Mouse (Mus musculus) MEL (cell line): Measurements from ENCODE around the gene Rtca.

Source experiments
- CTCF ChIP-seq, 3 experiments: IDR thresholded peaks in 2 of 3; conservative IDR thresholded peaks in 1 of 3; 2 replicates each; pipeline ENCODE4 v1.5.1; 2011 to 2012; ENCODE audit warnings: low read length in 3 of 3, low read depth in 2 of 3, mild to moderate bottlenecking in 2 of 3, improper control_type of control experiment in 1 of 3, inconsistent platforms in 1 of 3, mixed read lengths in 1 of 3, moderate library complexity in 1 of 3; ENCODE audit not compliant: control insufficient read depth in 1 of 3, insufficient read depth in 1 of 3, poor library complexity in 1 of 3, severe bottlenecking in 1 of 3
- MYC ChIP-seq: IDR thresholded peaks from 2 replicates; pipeline ENCODE4 v1.6.1; 2011; ENCODE audit warnings: low read depth, mild to moderate bottlenecking, low read length, improper control_type of control experiment, moderate library complexity
- TAL1 ChIP-seq: IDR thresholded peaks from 2 replicates; pipeline ENCODE4 v1.6.1; 2012; ENCODE audit warnings: mild to moderate bottlenecking, inconsistent platforms, low read length, moderate library complexity, mixed read lengths
- ZMIZ1 ChIP-seq: IDR thresholded peaks from 2 replicates; pipeline ENCODE4 v1.6.1; 2012; ENCODE audit warnings: low read depth, mild to moderate bottlenecking, inconsistent platforms, low read length, improper control_type of control experiment, moderate library complexity

DNA sequence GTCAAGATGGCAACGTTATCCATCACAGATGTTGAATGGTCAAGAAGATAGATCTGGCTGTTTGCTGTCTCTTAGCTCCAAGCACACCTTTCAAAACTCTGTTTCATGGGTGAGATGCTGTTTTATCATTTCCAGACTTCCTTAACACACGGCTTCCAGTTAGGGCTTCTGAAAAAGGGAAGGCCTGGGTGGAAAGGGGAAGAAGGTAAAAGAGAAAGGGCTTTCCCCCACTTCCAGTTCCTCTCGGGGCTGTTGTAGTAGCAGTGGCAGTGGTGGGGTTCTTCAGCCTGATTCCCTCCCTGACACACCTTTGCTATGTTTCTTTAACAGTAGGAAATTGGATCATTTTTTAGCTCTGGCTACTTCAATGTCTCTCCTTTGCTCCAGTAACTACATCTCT lies 25.3 kb downstream of the Rtca start:
- TF ChIP-seq ZMIZ1, result no peak
- TF ChIP-seq TAL1, result peak; percentile 41; the same call in 1 of the 2 replicates
- no peak for TF ChIP-seq MYC
- TF ChIP-seq CTCF (IDR thresholded peaks at IDR 0.05 in 2 of 3, conservative IDR thresholded peaks at IDR 0.05 in 1 of 3; ENCODE audit: control insufficient read depth in 1 of 3, insufficient read depth in 1 of 3, low read depth in 2 of 3, low read length in 3 of 3, poor library complexity in 1 of 3, severe bottlenecking in 1 of 3), result no peak
